Mouse (Mus musculus) layer of hippocampus, adult 8-10 months (tissue): Measurements from ENCODE around the gene 1700016K19Rik. TPM values are rescaled to one million over a fixed set of nuclear protein-coding genes. Genes with fewer than 3 reads are reported as not detected.

ENCODE experiments used
- DNase-seq, 2 experiments: peaks; one replicate each; pipeline ENCODE4 v3.0.0; 2022; ENCODE audit warnings: low spot score in 2 of 2
- total RNA-seq, 4 experiments: library from RNA; stranded (reverse); gene quantifications; 2 replicates each; pipeline ENCODE4 v1.2.4; 2022

Gene 1700016K19Rik
- 1 to 10 TPM; 1.8 to 4.4 (median 2.4) TPM for total RNA-seq

- peak; percentile 73 to 75 for DNase-seq
Observed at GRCm38 (mm10) chr11:75999440-76000155, at the start of gene 1700016K19Rik. Gene 1700016K19Rik, plus strand, starts transcription at chr11:75999912.

GRCm38 (mm10) chr11:75950459-75950858 is 49.3 kb upstream of the 1700016K19Rik start:
- DNase-seq = no peak

- DNase-seq = no peak
Observed at GRCm38 (mm10) chr11:75951895-75952294, 47.8 kb upstream of the 1700016K19Rik start.

GRCm38 (mm10) chr11:75954896-75955295 is 44.8 kb upstream of the 1700016K19Rik start:
- no peak for DNase-seq

GRCm38 (mm10) chr11:75956651-75957050 is 43.1 kb upstream of the 1700016K19Rik start:
- DNase-seq = no peak

GRCm38 (mm10) chr11:75957124-75957832 is 42.4 kb upstream of the 1700016K19Rik start:
- DNase-seq = no peak

- DNase-seq = no peak
Observed at GRCm38 (mm10) chr11:75961782-75962181, 37.9 kb upstream of the 1700016K19Rik start.

- DNase-seq = no peak
Observed at GRCm38 (mm10) chr11:75963730-75964475, 35.8 kb upstream of the 1700016K19Rik start.

GRCm38 (mm10) chr11:75964476-75964730 is 35.3 kb upstream of the 1700016K19Rik start:
- no peak for DNase-seq

- no peak for DNase-seq
Observed at GRCm38 (mm10) chr11:75965674-75966400, 33.9 kb upstream of the 1700016K19Rik start.

GRCm38 (mm10) chr11:75966401-75967372 is 33.0 kb upstream of the 1700016K19Rik start:
- peak in 1 of 2 experiments; percentile 61 for DNase-seq

GRCm38 (mm10) chr11:75968761-75969160 is 31.0 kb upstream of the 1700016K19Rik start:
- no peak for DNase-seq

GRCm38 (mm10) chr11:75970629-75971028 is 29.1 kb upstream of the 1700016K19Rik start:
- DNase-seq = no peak

- DNase-seq = no peak
Observed at GRCm38 (mm10) chr11:75972188-75972587, 27.5 kb upstream of the 1700016K19Rik start.

- DNase-seq = no peak
Observed at GRCm38 (mm10) chr11:75972916-75973567, 26.7 kb upstream of the 1700016K19Rik start.

GRCm38 (mm10) chr11:75973988-75974387 is 25.7 kb upstream of the 1700016K19Rik start:
- no peak for DNase-seq

GRCm38 (mm10) chr11:75976748-75977147 is 23.0 kb upstream of the 1700016K19Rik start:
- DNase-seq = no peak

- no peak for DNase-seq
Observed at GRCm38 (mm10) chr11:75978051-75978450, 21.7 kb upstream of the 1700016K19Rik start.

GRCm38 (mm10) chr11:75980413-75980812 is 19.3 kb upstream of the 1700016K19Rik start:
- no peak for DNase-seq

- DNase-seq = no peak
Observed at GRCm38 (mm10) chr11:75983194-75983593, 16.5 kb upstream of the 1700016K19Rik start.
